Mouse (Mus musculus): ENCODE measurements around the gene Ckm. TPM values are rescaled to one million over a fixed set of nuclear protein-coding genes. Genes with fewer than 3 reads are reported as not detected.
A peak's percentile ranks its signal among the peaks of the same experiment; 100 is the strongest.

Ckm gene
- polyA plus RNA-seq, 1 experiment from 2014 or later = 0.35 TPM

- no peak overlapping the region for H3K4me3 ChIP-seq
- no peak overlapping the region for H3K9ac ChIP-seq
- H3K27ac ChIP-seq = no peak overlapping the region
- peaks cover 26% of the 10 kb centered on the region for H3K4me1 ChIP-seq
- no peaks in the 10 kb centered on the region for H3K9me3 ChIP-seq
- H3K36me3 ChIP-seq = peaks cover 6% of the 10 kb centered on the region; the same call in 1 of the 2 replicates
- WGBS = 88% methylated on average over 1 of the region's 1 CpGs
- H3K4me2 ChIP-seq (replicated peaks) = no peak overlapping the region
- peaks cover 13% of the 10 kb centered on the region; the same call in 1 of the 2 replicates for H3K27me3 ChIP-seq (replicated peaks)
- ATAC-seq (ENCODE audit: low FRiP score, low read depth) = no peak
Measured at GRCm38 (mm10) chr7:19460500-19460899, 55.9 kb downstream of the Ckm start.

GRCm38 (mm10) chr7:19461488-19461887 lies 56.9 kb downstream of the Ckm start:
- ATAC-seq (ENCODE audit: low FRiP score, low read depth) = no peak
- no peaks in the 10 kb centered on the region for H3K9me3 ChIP-seq
- H3K9ac ChIP-seq = no peak overlapping the region
- peaks cover 13% of the 10 kb centered on the region for H3K27me3 ChIP-seq (replicated peaks)
- no peak overlapping the region for H3K27ac ChIP-seq
- WGBS = 12% methylated on average over 6 of the region's 6 CpGs
- H3K4me3 ChIP-seq = no peak overlapping the region
- no peaks in the 10 kb centered on the region for H3K36me3 ChIP-seq
- H3K4me2 ChIP-seq (replicated peaks) = no peak overlapping the region
- peaks cover 20% of the 10 kb centered on the region for H3K4me1 ChIP-seq

- H3K9me3 ChIP-seq = no peaks in the 10 kb centered on the region
- no peak for ATAC-seq (ENCODE audit: low FRiP score, low read depth)
- H3K4me3 ChIP-seq = no peak overlapping the region
- no peak overlapping the region for H3K27ac ChIP-seq
- WGBS = 53% methylated on average over 4 of the region's 4 CpGs
- no peaks in the 10 kb centered on the region for H3K36me3 ChIP-seq
- no peak overlapping the region for H3K4me2 ChIP-seq (replicated peaks)
- peaks cover 20% of the 10 kb centered on the region for H3K27me3 ChIP-seq (replicated peaks)
- no peak overlapping the region for H3K9ac ChIP-seq
- peaks cover 10% of the 10 kb centered on the region for H3K4me1 ChIP-seq
Measured at GRCm38 (mm10) chr7:19462443-19462842, 57.9 kb downstream of the Ckm start.

- H3K4me2 ChIP-seq (replicated peaks) = 0 out of 2 replicates have a peak within 1 kb of the TSS, but pooled peaks have one; percentile 7
- 7% methylated on average over 6 of the region's 6 CpGs for WGBS
- no peak within 1 kb of the TSS for H3K27ac ChIP-seq
- H3K27me3 ChIP-seq (replicated peaks) = peaks cover 25% of the 10 kb centered on the region
- no peaks in the 10 kb centered on the region for H3K9me3 ChIP-seq
- no peak for ATAC-seq (ENCODE audit: low FRiP score, low read depth)
- no peak within 1 kb of the TSS for H3K4me3 ChIP-seq
- H3K36me3 ChIP-seq = no peaks in the 10 kb centered on the region
- no peak within 1 kb of the TSS for H3K9ac ChIP-seq
- peaks cover 6% of the 10 kb centered on the region; the same call in 1 of the 2 replicates for H3K4me1 ChIP-seq
Measured at GRCm38 (mm10) chr7:19462884-19463381, 58.4 kb downstream of the Ckm start, which contains the start of gene Exoc3l2. TSS of gene Exoc3l2 (plus strand) at chr7:19463331.

- Histone ChIP-seq H3K27me3 (replicated peaks) (peaks cover 37% of the 10 kb centered on the region), H3K4me1 (peaks cover under 1% of the 10 kb centered on the region; the same call in 1 of the 2 replicates), H3K27ac (no peak overlapping the region), H3K9ac (no peak overlapping the region), H3K36me3 (no peaks in the 10 kb centered on the region), H3K9me3 (no peaks in the 10 kb centered on the region), H3K4me3 (no peak overlapping the region), H3K4me2 (replicated peaks) (peak overlapping the region; percentile 19; the same call in 1 of the 2 replicates)
- ATAC-seq (ENCODE audit: low FRiP score, low read depth) = no peak
- WGBS = 10% methylated on average over 22 of the region's 22 CpGs
Measured at GRCm38 (mm10) chr7:19464367-19465307, 60.1 kb downstream of the Ckm start.

- Histone ChIP-seq H3K4me2 (replicated peaks) (no peak overlapping the region), H3K27ac (no peak overlapping the region), H3K36me3 (no peaks in the 10 kb centered on the region), H3K9me3 (no peaks in the 10 kb centered on the region), H3K4me3 (no peak overlapping the region), H3K4me1 (no peaks in the 10 kb centered on the region), H3K27me3 (replicated peaks) (peaks cover 54% of the 10 kb centered on the region), H3K9ac (no peak overlapping the region)
- no peak for ATAC-seq (ENCODE audit: low FRiP score, low read depth)
- WGBS = 69% methylated on average over 5 of the region's 5 CpGs
Measured at GRCm38 (mm10) chr7:19466602-19467145, 62.1 kb downstream of the Ckm start.

- Histone ChIP-seq H3K4me3 (no peak overlapping the region), H3K4me2 (replicated peaks) (no peak overlapping the region), H3K9ac (no peak overlapping the region), H3K27me3 (replicated peaks) (peaks cover 62% of the 10 kb centered on the region), H3K9me3 (no peaks in the 10 kb centered on the region), H3K36me3 (no peaks in the 10 kb centered on the region), H3K4me1 (no peaks in the 10 kb centered on the region), H3K27ac (no peak overlapping the region)
- ATAC-seq (ENCODE audit: low FRiP score, low read depth) = no peak
- 43% methylated on average over 6 of the region's 6 CpGs for WGBS
Measured at GRCm38 (mm10) chr7:19467638-19468037, 63.1 kb downstream of the Ckm start.

- WGBS = 79% methylated on average over 12 of the region's 12 CpGs
- Histone ChIP-seq H3K4me2 (replicated peaks) (no peak overlapping the region), H3K9me3 (no peaks in the 10 kb centered on the region), H3K27me3 (replicated peaks) (peaks cover 64% of the 10 kb centered on the region), H3K9ac (no peak overlapping the region), H3K4me1 (no peaks in the 10 kb centered on the region), H3K27ac (no peak overlapping the region), H3K36me3 (no peaks in the 10 kb centered on the region), H3K4me3 (no peak overlapping the region)
- no peak for ATAC-seq (ENCODE audit: low FRiP score, low read depth)
Measured at GRCm38 (mm10) chr7:19468279-19468678, 63.7 kb downstream of the Ckm start.

GRCm38 (mm10) chr7:19469404-19469803 lies 64.8 kb downstream of the Ckm start:
- Histone ChIP-seq H3K27me3 (replicated peaks) (peaks cover 72% of the 10 kb centered on the region), H3K4me1 (peaks cover 6% of the 10 kb centered on the region; the same call in 1 of the 2 replicates), H3K9ac (no peak overlapping the region), H3K27ac (no peak overlapping the region), H3K9me3 (no peaks in the 10 kb centered on the region), H3K4me3 (no peak overlapping the region), H3K36me3 (no peaks in the 10 kb centered on the region), H3K4me2 (replicated peaks) (no peak overlapping the region)
- no peak for ATAC-seq (ENCODE audit: low FRiP score, low read depth)
- 22% methylated on average over 23 of the region's 23 CpGs for WGBS

GRCm38 (mm10) chr7:19470308-19470707 lies 65.7 kb downstream of the Ckm start:
- H3K4me3 ChIP-seq = no peak overlapping the region
- peaks cover 74% of the 10 kb centered on the region for H3K27me3 ChIP-seq (replicated peaks)
- no peak for ATAC-seq (ENCODE audit: low FRiP score, low read depth)
- 14% methylated on average over 14 of the region's 14 CpGs for WGBS
- no peak overlapping the region for H3K4me2 ChIP-seq (replicated peaks)
- H3K9me3 ChIP-seq = no peaks in the 10 kb centered on the region
- no peak overlapping the region for H3K27ac ChIP-seq
- no peaks in the 10 kb centered on the region for H3K36me3 ChIP-seq
- H3K9ac ChIP-seq = no peak overlapping the region
- H3K4me1 ChIP-seq = peaks cover 7% of the 10 kb centered on the region; the same call in 1 of the 2 replicates

- Histone ChIP-seq H3K27me3 (replicated peaks) (peaks cover 75% of the 10 kb centered on the region), H3K27ac (no peak overlapping the region), H3K36me3 (no peaks in the 10 kb centered on the region), H3K4me1 (peaks cover 7% of the 10 kb centered on the region; the same call in 1 of the 2 replicates), H3K9ac (no peak overlapping the region), H3K4me3 (no peak overlapping the region), H3K4me2 (replicated peaks) (no peak overlapping the region), H3K9me3 (no peaks in the 10 kb centered on the region)
- no peak for ATAC-seq (ENCODE audit: low FRiP score, low read depth)
- WGBS = 50% methylated on average over 4 of the region's 4 CpGs
Measured at GRCm38 (mm10) chr7:19472403-19472802, 67.8 kb downstream of the Ckm start.
